Mouse (Mus musculus): ENCODE results near the gene Zc3h12c. TPM values are rescaled to one million over a fixed set of nuclear protein-coding genes. Genes with fewer than 3 reads are reported as not detected.
A peak's percentile ranks its signal among the peaks of the same experiment; 100 is the strongest.

Zc3h12c gene
- polyA plus RNA-seq, 1 experiment from 2014 or later, result 4.7 TPM

DNA sequence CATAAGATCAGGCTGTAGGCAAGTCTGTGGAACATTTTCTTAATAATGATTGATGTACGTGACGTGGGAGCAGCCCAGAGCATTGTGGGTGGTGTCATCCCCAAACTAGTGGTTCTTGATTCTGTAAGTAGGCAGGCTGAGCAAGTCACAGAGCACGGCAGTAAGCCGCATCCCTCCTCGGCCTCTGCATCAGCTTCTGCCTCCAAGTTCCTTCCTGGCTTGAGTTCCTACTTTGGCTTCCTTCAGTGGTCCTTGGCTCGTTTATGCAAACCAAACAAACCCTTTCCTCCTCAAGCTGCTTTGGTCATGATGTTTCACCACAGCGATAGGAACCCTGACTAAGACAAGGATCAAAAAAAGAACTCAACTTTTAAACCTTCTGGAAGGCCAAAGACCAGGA, 14.1 kb downstream of the Zc3h12c start:
- WGBS, result 49% methylated on average over 7 of the region's 7 CpGs

DNA sequence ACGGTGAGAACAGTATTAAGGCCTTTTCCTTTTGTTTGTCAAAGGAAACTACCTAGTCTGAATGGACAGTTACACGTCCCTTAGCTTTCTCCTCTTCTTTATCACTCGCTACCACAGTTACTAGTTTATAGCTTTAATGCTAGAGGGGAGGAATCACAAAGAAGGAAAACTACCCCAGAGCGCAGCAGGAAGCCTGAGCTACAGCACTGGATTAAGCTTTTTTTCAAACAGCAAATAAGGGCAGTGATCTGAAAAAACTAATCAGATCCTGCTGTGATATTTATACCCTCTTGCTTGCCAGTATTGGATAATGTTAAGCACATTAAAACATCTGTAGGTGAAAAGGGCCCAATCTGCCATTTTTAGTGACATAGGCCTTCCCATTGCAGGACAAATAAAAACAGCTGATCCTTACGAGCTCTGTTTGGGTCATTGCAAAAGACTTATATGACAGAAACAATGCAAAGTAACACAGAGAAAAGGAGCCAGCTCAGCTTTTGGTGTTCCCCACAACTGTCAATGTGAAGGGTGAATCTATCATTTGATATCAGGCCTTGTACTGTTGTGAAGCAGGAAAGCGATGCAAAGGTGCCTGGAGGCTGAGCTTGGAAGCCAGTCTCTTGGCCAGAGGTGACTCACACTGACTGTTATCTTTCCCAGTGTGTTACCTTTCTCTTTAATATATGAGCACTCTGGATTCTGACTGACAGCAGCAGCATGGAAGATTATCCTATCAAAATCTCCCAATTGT, 16.1 kb downstream of the Zc3h12c start:
- H3K4me3 ChIP-seq (ENCODE audit: low read depth, low read length), result no peak overlapping the region
- no peaks in the 10 kb centered on the region for H3K9me3 ChIP-seq (ENCODE audit: low read depth, low read length)
- no peak overlapping the region for H3K27ac ChIP-seq (ENCODE audit: low read depth)
- no peaks in the 10 kb centered on the region for H3K36me3 ChIP-seq (ENCODE audit: insufficient read depth)
- no peak for DNase-seq
- no peaks in the 10 kb centered on the region for H3K27me3 ChIP-seq (ENCODE audit: insufficient read depth, low read length)
- no peak for ATAC-seq (ENCODE audit: insufficient read depth)
- no peaks in the 10 kb centered on the region for H3K4me1 ChIP-seq (ENCODE audit: insufficient read depth)
- WGBS, result 81% methylated on average over 6 of the region's 6 CpGs
- no peak for TF ChIP-seq CTCF (IDR thresholded peaks at IDR 0.05; ENCODE audit: low read depth)
- no peak overlapping the region for H3K9ac ChIP-seq
- H3K4me2 ChIP-seq, result no peak overlapping the region

More for the DNA sequence above, 14.1 kb downstream of the Zc3h12c start:
- no peak for DNase-seq
- no peak overlapping the region for H3K4me3 ChIP-seq (ENCODE audit: low read depth, low read length)
- H3K27ac ChIP-seq (ENCODE audit: low read depth), result no peak overlapping the region
- no peaks in the 10 kb centered on the region for H3K36me3 ChIP-seq (ENCODE audit: insufficient read depth)
- H3K4me2 ChIP-seq, result no peak overlapping the region
- no peaks in the 10 kb centered on the region for H3K9me3 ChIP-seq (ENCODE audit: low read depth, low read length)
- no peak for ATAC-seq (ENCODE audit: insufficient read depth)
- no peaks in the 10 kb centered on the region for H3K27me3 ChIP-seq (ENCODE audit: insufficient read depth, low read length)
- H3K4me1 ChIP-seq (ENCODE audit: insufficient read depth), result no peaks in the 10 kb centered on the region
- no peak overlapping the region for H3K9ac ChIP-seq
- TF ChIP-seq CTCF (IDR thresholded peaks at IDR 0.05; ENCODE audit: low read depth), result no peak

DNA sequence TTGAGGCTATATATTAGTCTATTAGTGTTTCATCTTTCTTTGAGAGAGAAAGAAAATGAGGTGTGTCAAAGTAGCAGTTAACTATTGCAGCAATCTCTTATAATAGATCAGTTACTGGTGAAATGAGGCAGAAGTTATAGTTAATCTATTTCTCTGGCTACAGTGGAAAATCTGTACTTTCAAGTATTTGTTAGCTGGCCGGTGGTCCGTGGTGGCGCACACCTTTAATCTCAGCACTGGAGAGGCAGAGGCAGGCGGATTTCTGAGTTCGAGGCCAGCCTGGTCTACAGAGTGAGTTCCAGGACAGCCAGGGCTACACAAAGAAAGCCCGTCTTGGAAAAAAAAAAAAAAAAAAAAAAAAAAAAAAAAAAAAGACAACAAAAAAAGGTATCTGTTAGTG, 18.6 kb downstream of the Zc3h12c start:
- Histone ChIP-seq H3K9me3 (ENCODE audit: low read depth, low read length) (no peaks in the 10 kb centered on the region), H3K9ac (no peak overlapping the region), H3K4me3 (ENCODE audit: low read depth, low read length) (no peak overlapping the region), H3K27ac (ENCODE audit: low read depth) (no peak overlapping the region), H3K27me3 (ENCODE audit: insufficient read depth, low read length) (no peaks in the 10 kb centered on the region), H3K4me2 (no peak overlapping the region), H3K4me1 (ENCODE audit: insufficient read depth) (no peaks in the 10 kb centered on the region), H3K36me3 (ENCODE audit: insufficient read depth) (no peaks in the 10 kb centered on the region)
- no peak for ATAC-seq (ENCODE audit: insufficient read depth)
- TF ChIP-seq CTCF (IDR thresholded peaks at IDR 0.05; ENCODE audit: low read depth), result no peak
- 80% methylated on average over 6 of the region's 6 CpGs for WGBS
- no peak for DNase-seq

- no peak overlapping the region for H3K4me2 ChIP-seq
- peak; percentile 28; the same call in 1 of the 2 replicates for ATAC-seq (ENCODE audit: insufficient read depth)
Observed at GRCm38 (mm10) chr9:52149286-52149685, 19.1 kb downstream of the Zc3h12c start.

GRCm38 (mm10) chr9:52148831-52149230, 19.5 kb downstream of the Zc3h12c start:
- no peak overlapping the region for H3K4me2 ChIP-seq
- H3K27ac ChIP-seq (ENCODE audit: low read depth), result no peak overlapping the region
- H3K4me3 ChIP-seq (ENCODE audit: low read depth, low read length), result no peak overlapping the region
- no peaks in the 10 kb centered on the region for H3K27me3 ChIP-seq (ENCODE audit: insufficient read depth, low read length)
- no peak for ATAC-seq (ENCODE audit: insufficient read depth)
- no peaks in the 10 kb centered on the region for H3K36me3 ChIP-seq (ENCODE audit: insufficient read depth)
- H3K4me1 ChIP-seq (ENCODE audit: insufficient read depth), result no peaks in the 10 kb centered on the region
- H3K9ac ChIP-seq, result no peak overlapping the region
- no peak for TF ChIP-seq CTCF (IDR thresholded peaks at IDR 0.05; ENCODE audit: low read depth)
- DNase-seq, result no peak
- 71% methylated on average over 4 of the region's 4 CpGs for WGBS
- H3K9me3 ChIP-seq (ENCODE audit: low read depth, low read length), result no peaks in the 10 kb centered on the region

More at GRCm38 (mm10) chr9:52149286-52149685, 19.1 kb downstream of the Zc3h12c start:
- H3K27me3 ChIP-seq (ENCODE audit: insufficient read depth, low read length), result no peaks in the 10 kb centered on the region
- H3K4me1 ChIP-seq (ENCODE audit: insufficient read depth), result no peaks in the 10 kb centered on the region
- WGBS, result 17% methylated on average over 4 of the region's 4 CpGs
- no peaks in the 10 kb centered on the region for H3K36me3 ChIP-seq (ENCODE audit: insufficient read depth)
- no peak overlapping the region for H3K27ac ChIP-seq (ENCODE audit: low read depth)
- DNase-seq, result peak; percentile 20
- no peak overlapping the region for H3K9ac ChIP-seq
- no peak for TF ChIP-seq CTCF (IDR thresholded peaks at IDR 0.05; ENCODE audit: low read depth)
- no peak overlapping the region for H3K4me3 ChIP-seq (ENCODE audit: low read depth, low read length)
- no peaks in the 10 kb centered on the region for H3K9me3 ChIP-seq (ENCODE audit: low read depth, low read length)

- no peak overlapping the region for H3K27ac ChIP-seq (ENCODE audit: low read depth)
- 70% methylated on average over 3 of the region's 3 CpGs for WGBS
- no peak overlapping the region for H3K9ac ChIP-seq
- no peak for TF ChIP-seq CTCF (IDR thresholded peaks at IDR 0.05; ENCODE audit: low read depth)
- no peaks in the 10 kb centered on the region for H3K36me3 ChIP-seq (ENCODE audit: insufficient read depth)
- no peaks in the 10 kb centered on the region for H3K4me1 ChIP-seq (ENCODE audit: insufficient read depth)
- H3K9me3 ChIP-seq (ENCODE audit: low read depth, low read length), result no peaks in the 10 kb centered on the region
- DNase-seq, result no peak
- no peak overlapping the region for H3K4me2 ChIP-seq
- no peak for ATAC-seq (ENCODE audit: insufficient read depth)
- no peak overlapping the region for H3K4me3 ChIP-seq (ENCODE audit: low read depth, low read length)
- no peaks in the 10 kb centered on the region for H3K27me3 ChIP-seq (ENCODE audit: insufficient read depth, low read length)
Observed at GRCm38 (mm10) chr9:52148311-52148710, 20.1 kb downstream of the Zc3h12c start.

GRCm38 (mm10) chr9:52146241-52146640, 22.1 kb downstream of the Zc3h12c start:
- no peak for TF ChIP-seq CTCF (IDR thresholded peaks at IDR 0.05; ENCODE audit: low read depth)
- no peak overlapping the region for H3K9ac ChIP-seq
- H3K36me3 ChIP-seq (ENCODE audit: insufficient read depth), result no peaks in the 10 kb centered on the region
- H3K4me2 ChIP-seq, result no peak overlapping the region
- H3K4me1 ChIP-seq (ENCODE audit: insufficient read depth), result no peaks in the 10 kb centered on the region
- 59% methylated on average over 4 of the region's 4 CpGs for WGBS
- H3K27me3 ChIP-seq (ENCODE audit: insufficient read depth, low read length), result no peaks in the 10 kb centered on the region
- ATAC-seq (ENCODE audit: insufficient read depth), result no peak
- H3K9me3 ChIP-seq (ENCODE audit: low read depth, low read length), result no peaks in the 10 kb centered on the region
- DNase-seq, result no peak
- H3K4me3 ChIP-seq (ENCODE audit: low read depth, low read length), result no peak overlapping the region
- no peak overlapping the region for H3K27ac ChIP-seq (ENCODE audit: low read depth)
